8 mouse cellular contexts compared by ENCODE assay signal in genomic region chr4:40472700-40473530, GRCm38 (mm10). TPM values are rescaled to one million over a fixed set of nuclear protein-coding genes. Genes with fewer than 3 reads are reported as not detected.
DNase-seq lines count a peak whose midpoint lies in the region; ATAC-seq and TF ChIP-seq lines count a peak whose summit lies in the region.

No protein-coding gene starts in this region.

- TF ChIP-seq CTCF in gastrocnemius, adult 2 months (IDR thresholded peaks at IDR 0.05): no peak

- H3K9me3 ChIP-seq in forebrain, embryonic 14.5 days (replicated peaks; ENCODE audit: control insufficient read depth, low read length): no peaks in the 10 kb centered on the region

- 4% methylated on average over 53 of the region's 55 CpGs for WGBS in forebrain, embryonic 14.5 days

- peak overlapping the region; percentile 66 for H3K9ac ChIP-seq in forebrain, embryonic 14.5 days (ENCODE audit: low read length)

- H3K4me2 ChIP-seq in forebrain, embryonic 14.5 days (ENCODE audit: low read length): peak overlapping the region; percentile 91

- no peak overlapping the region for H3K4me3 ChIP-seq in gastrocnemius, adult 2 months
- H3K4me3 ChIP-seq in forebrain, embryonic 14.5 days (ENCODE audit: low read depth, low read length): peak overlapping the region; percentile 41

- 0 out of 2 replicates have a peak, but pooled peaks cover 5% of the 10 kb centered on the region for H3K27me3 ChIP-seq in forebrain, embryonic 14.5 days (replicated peaks; ENCODE audit: control insufficient read depth, insufficient read depth, low read length)

- no peaks in the 10 kb centered on the region for H3K36me3 ChIP-seq in forebrain, embryonic 14.5 days (ENCODE audit: control insufficient read depth, insufficient read depth, low read length)

- no peak overlapping the region for H3K27ac ChIP-seq in gastrocnemius, adult 2 months
- no peak overlapping the region for H3K27ac ChIP-seq in forebrain, embryonic 14.5 days (ENCODE audit: low read depth, low read length)

- no peaks in the 10 kb centered on the region for H3K4me1 ChIP-seq in forebrain, embryonic 14.5 days (ENCODE audit: control insufficient read depth, insufficient read depth, low read length)

- intact Hi-C loops in gastrocnemius, adult 2 months (cut with DNase I): no loop called here

- ATAC-seq in forebrain, embryonic 14.5 days: peak; percentile 95
- peak; percentile 87 for ATAC-seq in megakaryocyte progenitor cell, adult 5-6 weeks (replicated peaks; ENCODE audit: poor library complexity)

- DNase-seq in gastrocnemius, postnatal 10 days: peak; percentile 18
- DNase-seq in gastrocnemius, adult 2 months: no peak
- DNase-seq in Muller cell, postnatal 12 days (ENCODE audit: inconsistent ontology term): peak; percentile 55
- DNase-seq in forebrain, embryonic 14.5 days (ENCODE audit: low spot score): peak; percentile 63
- DNase-seq in kidney, postnatal 14 days: peak; percentile 30
- peak; percentile 59 for DNase-seq in right cerebral cortex, postnatal 14 days
- no peak for DNase-seq in urinary bladder, postnatal 10 days (ENCODE audit: low spot score)

RNA-seq across cellular contexts. Expression of gene Tmem215, which starts 0.9 kb away (rescaled TPM):
- total RNA-seq in gastrocnemius, postnatal 10 days (2021): not detected
- not detected for total RNA-seq in gastrocnemius, adult 2 months (2021)
- polyA plus RNA-seq in forebrain, embryonic 14.5 days (2014; fragmentation: Nextera tagmentation; extraction: Ambion mirVana): 0.57 and 0.77 TPM in 2 replicates
- total RNA-seq in megakaryocyte progenitor cell, adult 5-6 weeks (2015): 0.78 and 1.1 TPM in 2 replicates
- total RNA-seq in megakaryocyte progenitor cell, adult 5-6 weeks (2017): 0.71 and 1.5 TPM in 2 replicates

Comparison
In these comparisons a context has a peak if more than half of its experiments do, and no peak if none do; other contexts are left out.
1. DNase-seq: peak in gastrocnemius, postnatal 10 days (single experiment), Muller cell, postnatal 12 days (single experiment), forebrain, embryonic 14.5 days (single experiment), kidney, postnatal 14 days (single experiment) and right cerebral cortex, postnatal 14 days (single experiment); none in gastrocnemius, adult 2 months (single experiment) and urinary bladder, postnatal 10 days (single experiment).